Mouse (Mus musculus) adrenal gland, adult (tissue): ENCODE measurements around the gene Etfb.

Experiments
- DNase-seq, 2 experiments: peaks; one replicate each; pipeline ENCODE4 v3.0.0; 2022 to 2023; ENCODE audit warnings: low spot score in 1 of 2; ENCODE audit not compliant: inconsistent age in 2 of 2

Etfb gene

GRCm38 (mm10) chr7:43447801-43448200 is 3.9 kb downstream of the Etfb start:
- no peak for DNase-seq

- no peak for DNase-seq
These were observed 4.4 kb downstream of the Etfb start for GRCm38 (mm10) chr7:43448246-43448645.

GRCm38 (mm10) chr7:43449811-43450210 is 5.9 kb downstream of the Etfb start:
- no peak for DNase-seq

- no peak for DNase-seq
These were observed 7.8 kb downstream of the Etfb start for GRCm38 (mm10) chr7:43451726-43452125.

GRCm38 (mm10) chr7:43452609-43453008 is 8.7 kb downstream of the Etfb start:
- DNase-seq = peak; percentile 51 to 70

GRCm38 (mm10) chr7:43453599-43454355 is 9.9 kb downstream of the Etfb start:
- peak in 1 of 2 experiments; percentile 53 for DNase-seq

- no peak for DNase-seq
These were observed 10.5 kb downstream of the Etfb start for GRCm38 (mm10) chr7:43454371-43454770.

GRCm38 (mm10) chr7:43462851-43463250 is 19.0 kb downstream of the Etfb start, which contains the start of gene Vsig10l:
Vsig10l (plus strand) TSS chr7:43463151.
- DNase-seq = no peak

- DNase-seq = no peak
These were observed 20.1 kb downstream of the Etfb start for GRCm38 (mm10) chr7:43463976-43464375.

GRCm38 (mm10) chr7:43464864-43465343 is 21.0 kb downstream of the Etfb start:
- DNase-seq = peak in 1 of 2 experiments; percentile 50

- peak; percentile 91 to 96 for DNase-seq
These were observed 21.6 kb downstream of the Etfb start for GRCm38 (mm10) chr7:43465344-43466098.

- peak; percentile 84 to 93 for DNase-seq
These were observed 22.3 kb downstream of the Etfb start for GRCm38 (mm10) chr7:43466099-43466694.

GRCm38 (mm10) chr7:43470373-43470772 is 26.5 kb downstream of the Etfb start:
- DNase-seq = peak in 1 of 2 experiments; percentile 68

- DNase-seq = no peak
These were observed 31.8 kb downstream of the Etfb start for GRCm38 (mm10) chr7:43475706-43476105.

- DNase-seq = no peak
These were observed 32.5 kb downstream of the Etfb start for GRCm38 (mm10) chr7:43476376-43476775.

- DNase-seq = peak in 1 of 2 experiments; percentile 66
These were observed 37.3 kb downstream of the Etfb start for GRCm38 (mm10) chr7:43481191-43481590.

- peak in 1 of 2 experiments; percentile 56 for DNase-seq
These were observed 38.3 kb downstream of the Etfb start for GRCm38 (mm10) chr7:43482090-43482716.

GRCm38 (mm10) chr7:43483236-43483635 is 39.4 kb downstream of the Etfb start:
- DNase-seq = peak in 1 of 2 experiments; percentile 42

GRCm38 (mm10) chr7:43488646-43489045 is 44.8 kb downstream of the Etfb start:
- no peak for DNase-seq

GRCm38 (mm10) chr7:43489631-43490125 is 45.8 kb downstream of the Etfb start, which contains the start of gene Iglon5:
Iglon5 (minus strand) TSS chr7:43490075.
- peak in 1 of 2 experiments; percentile 27 for DNase-seq

GRCm38 (mm10) chr7:43490182-43490584 is 46.3 kb downstream of the Etfb start:
- DNase-seq = peak; percentile 53 to 61
